11 mouse cellular contexts compared by ENCODE assay signal in the genomic region with DNA sequence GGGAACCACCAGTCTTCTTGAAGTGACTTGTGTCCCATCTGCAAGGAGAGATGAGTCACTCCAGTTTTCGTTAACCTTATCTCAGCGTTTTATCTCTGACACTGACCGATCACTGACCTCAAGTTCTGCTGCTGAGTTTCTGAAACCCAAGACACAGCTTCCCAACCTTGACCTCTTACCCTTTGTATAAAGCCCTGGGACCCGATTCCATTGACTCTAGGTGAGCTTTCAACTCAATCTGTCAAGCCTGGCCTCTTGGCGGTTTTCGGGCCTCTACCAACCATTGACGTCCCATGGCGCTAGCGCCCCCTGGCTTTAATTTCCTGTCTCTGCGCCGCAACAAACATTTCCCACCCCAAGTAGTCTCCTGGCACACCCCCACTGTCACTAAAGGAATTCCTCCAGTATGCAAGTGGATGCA. TPM values are rescaled to one million over a fixed set of nuclear protein-coding genes. Genes with fewer than 3 reads are reported as not detected.
A peak's percentile ranks its signal among the peaks of the same experiment; 100 is the strongest.
DNase-seq lines count a peak whose midpoint lies in the region; ATAC-seq and TF ChIP-seq lines count a peak whose summit lies in the region.
"Had no signal": no experiment of that assay in that cellular context is flagged by ENCODE, and none has a peak within 500 bp of the region (broad histone marks: within the 10 kb centered on the region; RNA-seq: fewer than 3 reads in every experiment).

No protein-coding gene starts in this region.

- no peak overlapping the region for H3K4me3 ChIP-seq in cerebellum, adult 2 months (replicated peaks; ENCODE audit: insufficient read depth, low read depth, low read length)
- H3K4me3 ChIP-seq in left cerebral cortex, adult 2 months: no peak overlapping the region
- H3K4me3 ChIP-seq: liver, embryonic 15.5 days had no signal

- WGBS in cerebellum, adult 2 months: 67% methylated on average over 11 of the region's 11 CpGs

- no peak for TF ChIP-seq POLR2A in cerebellum, adult 2 months (IDR thresholded peaks at IDR 0.05; ENCODE audit: borderline replicate concordance, insufficient read depth, low read length)

- H3K4me1 ChIP-seq in cerebellum, adult 2 months (ENCODE audit: control insufficient read depth, insufficient read depth, low read length): peaks cover 3% of the 10 kb centered on the region; the same call in 1 of the 2 replicates

- intact Hi-C loops in left cerebral cortex, adult 2 months (cut with DNase I): no loop called here

- no peaks in the 10 kb centered on the region for H3K27me3 ChIP-seq in cerebellum, adult 2 months (ENCODE audit: control insufficient read depth, insufficient read depth, low read length)

- H3K27ac ChIP-seq in cerebellum, adult 2 months (ENCODE audit: insufficient read depth, low read length): no peak overlapping the region
- no peak overlapping the region for H3K27ac ChIP-seq in left cerebral cortex, adult 2 months
- H3K27ac ChIP-seq: liver, embryonic 15.5 days had no signal

- peak; percentile 60 for DNase-seq in cerebellum, adult 9-10 months
- DNase-seq in cerebellum, adult 2 months: no peak
- no peak for DNase-seq in left cerebral cortex, adult 2 months (ENCODE audit: extremely low spot score in 1 of 2, low spot score in 2 of 2)
- DNase-seq in left cerebral cortex, adult 8-10 months (ENCODE audit: low spot score in 2 of 2): no peak
- peak; percentile 85 for DNase-seq in ZHBTc4 (ENCODE audit: low read depth, low spot score)
- peak; percentile 52 for DNase-seq in lung, postnatal 14 days
- no peak for DNase-seq in urinary bladder, adult 2 months (ENCODE audit: low spot score)
- DNase-seq: right cerebral cortex, adult 18-20 months; thymus, adult 18-20 months had no signal

- TF ChIP-seq CTCF in cerebellum, adult 2 months (IDR thresholded peaks at IDR 0.05; ENCODE audit: borderline replicate concordance, insufficient read depth, low read depth, low read length): no peak
- peak; percentile 36 for TF ChIP-seq CTCF in left cerebral cortex, adult 2 months (IDR thresholded peaks at IDR 0.05)

- no peak for ATAC-seq in inflammation-experienced regulatory T-cells, adult 6 months

RNA-seq across cellular contexts. Expression of a gene that starts 2.3 kb away (rescaled TPM):
- 18.6 and 19.9 TPM in 2 replicates for polyA plus RNA-seq in cerebellum, adult 2 months (2012; rRNA removed)
- total RNA-seq in left cerebral cortex, adult 2 months (2021): 10 to 100 TPM; 27.1 to 28.1 TPM
- 10 to 100 TPM; 20.9 to 26.5 (median 23.3) TPM for total RNA-seq in left cerebral cortex, adult 8-10 months (2022)
- 8.0 and 11.4 TPM in 2 replicates for polyA plus RNA-seq in urinary bladder, adult 2 months (2012; rRNA removed)
- not detected for polyA plus RNA-seq in inflammation-experienced regulatory T-cells, adult 6 months (2017; shearing (Covaris generic))

RNA-seq across cellular contexts. Expression of a gene that starts 12.0 kb away (rescaled TPM):
- polyA plus RNA-seq in cerebellum, adult 2 months (2012; rRNA removed): 4.3 and 6.4 TPM in 2 replicates
- total RNA-seq in left cerebral cortex, adult 2 months (2021): 1 to 10 TPM; 5.2 to 6.1 TPM
- 1 to 10 TPM; 2.7 to 5.7 (median 4.3) TPM for total RNA-seq in left cerebral cortex, adult 8-10 months (2022)
- polyA plus RNA-seq in urinary bladder, adult 2 months (2012; rRNA removed): 0.10 and 0.22 TPM in 2 replicates
- polyA plus RNA-seq in inflammation-experienced regulatory T-cells, adult 6 months (2017; shearing (Covaris generic)): not detected
- polyA plus RNA-seq: liver, embryonic 15.5 days had no signal

RNA-seq across cellular contexts. Expression of a gene that starts 40.2 kb away (rescaled TPM):
- polyA plus RNA-seq in cerebellum, adult 2 months (2012; rRNA removed): 47.7 and 47.9 TPM in 2 replicates
- total RNA-seq in left cerebral cortex, adult 2 months (2021): 10 to 100 TPM; 25.3 to 28.2 TPM
- total RNA-seq in left cerebral cortex, adult 8-10 months (2022): 10 to 100 TPM; 29.4 to 32.6 (median 30.5) TPM
- polyA plus RNA-seq in urinary bladder, adult 2 months (2012; rRNA removed): 29.5 and 34.6 TPM in 2 replicates
- 10 to 100 TPM; 15.3 to 22.1 (median 17.8) TPM for polyA plus RNA-seq in inflammation-experienced regulatory T-cells, adult 6 months (2017; shearing (Covaris generic))

RNA-seq across cellular contexts. Expression of a gene that starts 40.5 kb away (rescaled TPM):
- 0.39 and 0.57 TPM in 2 replicates for polyA plus RNA-seq in cerebellum, adult 2 months (2012; rRNA removed)
- 1 to 10 TPM; 1.4 to 1.9 TPM for total RNA-seq in left cerebral cortex, adult 2 months (2021)
- 1 to 10 TPM in 3 of 4 experiments, under 1 TPM in 1; 0.72 to 1.8 (median 1.3) TPM for total RNA-seq in left cerebral cortex, adult 8-10 months (2022)
- 0.53 and 0.61 TPM in 2 replicates for polyA plus RNA-seq in urinary bladder, adult 2 months (2012; rRNA removed)
- 1 to 10 TPM; 1.2 to 4.7 (median 1.5) TPM for polyA plus RNA-seq in inflammation-experienced regulatory T-cells, adult 6 months (2017; shearing (Covaris generic))

Comparison
In these comparisons a context has a peak if more than half of its experiments do, and no peak if none do; other contexts are left out.
1. DNase-seq: peak in cerebellum, adult 9-10 months (single experiment), ZHBTc4 (single experiment) and lung, postnatal 14 days (single experiment); none in cerebellum, adult 2 months (0 of 2), left cerebral cortex, adult 2 months (0 of 2), left cerebral cortex, adult 8-10 months (0 of 2) and urinary bladder, adult 2 months (single experiment).